Mouse (Mus musculus) MEL (cell line): ENCODE results near the gene Gm21885. TPM values are rescaled to one million over a fixed set of nuclear protein-coding genes. Genes with fewer than 3 reads are reported as not detected.

ENCODE experiments used
- DNase-seq: peaks from one replicate; pipeline ENCODE4 v3.0.0; 2011; ENCODE audit warnings: low read depth, low spot score
- H3K27ac ChIP-seq: 2 replicates; pipeline ENCODE4 v1.5.1; 2012; ENCODE audit warnings: low read depth, mild to moderate bottlenecking, control low read depth, low read length, moderate library complexity; ENCODE audit not compliant: control insufficient read depth
- H3K27me3 ChIP-seq, 2 experiments: fragments of 150-350 bp in 1 of 2; sonication (generic) in 1 of 2; 2 replicates each; pipeline ENCODE4 v1.6.1; 2012; ENCODE audit warnings: low read length in 2 of 2, mild to moderate bottlenecking in 2 of 2, improper control_type of control experiment in 1 of 2, moderate library complexity in 1 of 2; ENCODE audit not compliant: insufficient read depth in 2 of 2, control insufficient read depth in 1 of 2
- H3K36me3 ChIP-seq, 2 experiments: 2 replicates each; pipeline ENCODE4 v1.6.1; 2012 to 2014; ENCODE audit warnings: low read length in 2 of 2, improper control_type of control experiment in 1 of 2, inconsistent platforms in 1 of 2, mild to moderate bottlenecking in 1 of 2; ENCODE audit not compliant: insufficient read depth in 2 of 2, control insufficient read depth in 1 of 2
- H3K4me1 ChIP-seq, 2 experiments: fragments of 150-350 bp in 1 of 2; sonication (generic) in 1 of 2; 2 replicates each; pipeline ENCODE4 v1.6.1; 2012; ENCODE audit warnings: low read length in 2 of 2, improper control_type of control experiment in 1 of 2, mild to moderate bottlenecking in 1 of 2; ENCODE audit not compliant: insufficient read depth in 2 of 2, control insufficient read depth in 1 of 2
- H3K4me3 ChIP-seq, 2 experiments: fragments of 150-350 bp in 1 of 2; sonication (generic) in 1 of 2; 2 replicates each; pipeline ENCODE4 v1.5.1; 2012; ENCODE audit warnings: low read depth in 2 of 2, low read length in 2 of 2, mild to moderate bottlenecking in 2 of 2, moderate library complexity in 2 of 2, control low read depth in 1 of 2, improper control_type of control experiment in 1 of 2; ENCODE audit not compliant: control insufficient read depth in 1 of 2, insufficient read depth in 1 of 2
- H3K79me2 ChIP-seq: 2 replicates; pipeline ENCODE4 v1.6.1; 2012; ENCODE audit warnings: mild to moderate bottlenecking, low read length, moderate library complexity; ENCODE audit not compliant: control insufficient read depth, poor library complexity, insufficient read depth
- H3K9ac ChIP-seq: 2 replicates; pipeline ENCODE4 v1.6.1; 2012; ENCODE audit warnings: low read depth, mild to moderate bottlenecking, control low read depth, low read length, moderate library complexity; ENCODE audit not compliant: control insufficient read depth, poor library complexity, severe bottlenecking
- H3K9me3 ChIP-seq: fragments of 150-350 bp; sonication (generic); replicated peaks from 2 replicates; pipeline ENCODE4 v1.6.1; 2012; ENCODE audit warnings: mild to moderate bottlenecking, low read length, improper control_type of control experiment, moderate library complexity; ENCODE audit not compliant: insufficient read depth
- CHD1 ChIP-seq: IDR thresholded peaks from 2 replicates; pipeline ENCODE4 v1.6.1; 2012; ENCODE audit warnings: low read depth, mild to moderate bottlenecking, inconsistent platforms, low read length, improper control_type of control experiment
- CTCF ChIP-seq, 3 experiments: IDR thresholded peaks in 2 of 3; conservative IDR thresholded peaks in 1 of 3; 2 replicates each; pipeline ENCODE4 v1.5.1; 2011 to 2012; ENCODE audit warnings: low read length in 3 of 3, low read depth in 2 of 3, mild to moderate bottlenecking in 2 of 3, improper control_type of control experiment in 1 of 3, inconsistent platforms in 1 of 3, mixed read lengths in 1 of 3, moderate library complexity in 1 of 3; ENCODE audit not compliant: control insufficient read depth in 1 of 3, insufficient read depth in 1 of 3, poor library complexity in 1 of 3, severe bottlenecking in 1 of 3
- ELF1 ChIP-seq: IDR thresholded peaks from 2 replicates; pipeline ENCODE4 v1.6.1; 2014; ENCODE audit warnings: low read depth, mild to moderate bottlenecking, inconsistent platforms, low read length, improper control_type of control experiment, moderate library complexity
- EP300 ChIP-seq, 2 experiments: IDR thresholded peaks; 2 replicates each; pipeline ENCODE4 v1.6.1; 2011; ENCODE audit warnings: improper control_type of control experiment in 2 of 2, low read length in 2 of 2, low read depth in 1 of 2, mild to moderate bottlenecking in 1 of 2
- ETS1 ChIP-seq: IDR thresholded peaks from 2 replicates; pipeline ENCODE4 v1.6.1; 2012; ENCODE audit warnings: low read depth, mild to moderate bottlenecking, inconsistent platforms, low read length, improper control_type of control experiment, moderate library complexity
- GABPA ChIP-seq: IDR thresholded peaks from 2 replicates; pipeline ENCODE4 v1.6.1; 2012; ENCODE audit warnings: low read depth, mild to moderate bottlenecking, inconsistent platforms, low read length, improper control_type of control experiment, moderate library complexity
- HCFC1 ChIP-seq: IDR thresholded peaks from 2 replicates; pipeline ENCODE4 v1.6.1; 2012; ENCODE audit warnings: low read depth, mild to moderate bottlenecking, inconsistent platforms, low read length, improper control_type of control experiment, moderate library complexity
- KAT2A ChIP-seq: conservative IDR thresholded peaks from 2 replicates; pipeline ENCODE4 v1.6.1; 2012; ENCODE audit warnings: low read depth, low read length, improper control_type of control experiment, inconsistent platforms
- MAX ChIP-seq: IDR thresholded peaks from 2 replicates; pipeline ENCODE4 v1.6.1; 2011; ENCODE audit warnings: low read length, improper control_type of control experiment
- MAZ ChIP-seq: IDR thresholded peaks from 2 replicates; pipeline ENCODE4 v1.6.1; 2012; ENCODE audit warnings: low read depth, mild to moderate bottlenecking, inconsistent platforms, low read length, improper control_type of control experiment
- MXI1 ChIP-seq: IDR thresholded peaks from 2 replicates; pipeline ENCODE4 v1.6.1; 2011; ENCODE audit warnings: mild to moderate bottlenecking, low read depth, low read length, improper control_type of control experiment
- MYB ChIP-seq: IDR thresholded peaks from 2 replicates; pipeline ENCODE4 v1.6.1; 2011; ENCODE audit warnings: mild to moderate bottlenecking, low read depth, low read length, improper control_type of control experiment
- NELFE ChIP-seq: IDR thresholded peaks from 2 replicates; pipeline ENCODE4 v1.6.1; 2011; ENCODE audit warnings: low read depth, low read length, improper control_type of control experiment
- NRF1 ChIP-seq: IDR thresholded peaks from 2 replicates; pipeline ENCODE4 v1.6.1; 2014; ENCODE audit warnings: low read depth, mild to moderate bottlenecking, inconsistent platforms, low read length, improper control_type of control experiment, moderate library complexity; ENCODE audit not compliant: poor library complexity, insufficient read depth, severe bottlenecking
- POLR2A ChIP-seq, 2 experiments: IDR thresholded peaks; 2 replicates each; pipeline ENCODE4 v1.6.1; 2011 to 2012; ENCODE audit warnings: low read length in 2 of 2, mild to moderate bottlenecking in 2 of 2, control low read depth in 1 of 2, improper control_type of control experiment in 1 of 2, low read depth in 1 of 2, moderate library complexity in 1 of 2; ENCODE audit not compliant: control insufficient read depth in 1 of 2, insufficient read depth in 1 of 2, poor library complexity in 1 of 2
- POLR2AphosphoS5 ChIP-seq: IDR thresholded peaks from 2 replicates; pipeline ENCODE4 v1.6.1; 2012; ENCODE audit warnings: low read depth, borderline replicate concordance, mild to moderate bottlenecking, inconsistent platforms, low read length, moderate library complexity, mixed read lengths
- SMC3 ChIP-seq: IDR thresholded peaks from 2 replicates; pipeline ENCODE4 v1.6.1; 2011; ENCODE audit warnings: low read depth, low read length, improper control_type of control experiment
- TAL1 ChIP-seq: IDR thresholded peaks from 2 replicates; pipeline ENCODE4 v1.6.1; 2012; ENCODE audit warnings: mild to moderate bottlenecking, inconsistent platforms, low read length, moderate library complexity, mixed read lengths
- TCF12 ChIP-seq: IDR thresholded peaks from 2 replicates; pipeline ENCODE4 v1.6.1; 2014; ENCODE audit warnings: low read depth, mild to moderate bottlenecking, inconsistent platforms, low read length, improper control_type of control experiment, moderate library complexity
- USF1 ChIP-seq: IDR thresholded peaks from 2 replicates; pipeline ENCODE4 v1.6.1; 2014; ENCODE audit warnings: low read depth, mild to moderate bottlenecking, inconsistent platforms, low read length, improper control_type of control experiment, moderate library complexity
- USF2 ChIP-seq, 2 experiments: IDR thresholded peaks; 2 replicates each; pipeline ENCODE4 v1.6.1; 2011 to 2012; ENCODE audit warnings: improper control_type of control experiment in 2 of 2, low read length in 2 of 2, borderline replicate concordance in 1 of 2, inconsistent platforms in 1 of 2, low read depth in 1 of 2, mild to moderate bottlenecking in 1 of 2; ENCODE audit not compliant: insufficient read depth in 1 of 2
- polyA plus RNA-seq, 2 experiments: library from polyadenylated mRNA; stranded (reverse) in 1 of 2; unstranded in 1 of 2; fragments of >175 nt in 1 of 2; fragments of >200 nt in 1 of 2; gene quantifications; 2 replicates each; pipeline versions ENCODE4 v1.2.1 to v1.2.4; 2012; ENCODE audit warnings: low replicate concordance in 2 of 2, low read depth in 1 of 2; ENCODE audit not compliant: insufficient read length in 2 of 2, insufficient read depth in 1 of 2, missing spikeins in 1 of 2
- total RNA-seq: library from RNA; depleted of rRNA; stranded (reverse); fragments of 300-350 nt; gene quantifications from 2 replicates; pipeline ENCODE4 v1.2.3, GENCODE M21; 2012

Gm21885 gene
- total and polyA plus RNA-seq, 3 experiments: 0.74 TPM; not detected in 2

DNA sequence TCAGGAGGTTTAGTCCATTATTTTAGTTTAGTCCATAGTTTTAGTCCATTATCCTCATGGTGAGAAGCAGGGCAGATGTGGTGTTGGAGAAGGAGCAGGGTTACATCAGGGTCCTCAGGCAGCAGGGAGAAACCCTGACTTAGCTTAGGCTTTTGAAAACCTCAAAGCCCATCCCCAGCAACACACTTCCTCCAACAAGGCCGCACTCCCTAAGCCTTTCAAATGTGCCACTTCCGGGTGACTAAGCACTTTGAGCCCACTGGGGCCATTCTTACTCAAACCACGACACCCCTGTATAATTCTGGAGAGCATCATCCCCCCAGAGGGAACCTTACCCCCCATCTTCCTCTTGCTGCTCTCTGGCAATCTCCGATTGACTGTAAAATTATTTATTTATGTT, 21.9 kb upstream of the Gm21885 start:
- Histone ChIP-seq H3K9me3 (no peaks in the 10 kb centered on the region), H3K27ac (no peak overlapping the region), H3K9ac (no peak overlapping the region), H3K27me3 (no peaks in the 10 kb centered on the region), H3K4me3 (no peak overlapping the region), H3K79me2 (no peaks in the 10 kb centered on the region), H3K4me1 (peaks cover 0 to 15% of the 10 kb centered on the region in 2 experiments; a peak in 2 of 4 replicates), H3K36me3 (peaks cover 0 to 4% of the 10 kb centered on the region in 2 experiments; a peak in 2 of 4 replicates)
- peak; percentile 73 for DNase-seq
- no peak for TF ChIP-seq POLR2A (IDR thresholded peaks at IDR 0.05; ENCODE audit: control insufficient read depth in 1 of 2, insufficient read depth in 1 of 2, low read depth in 1 of 2, low read length in 2 of 2, poor library complexity in 1 of 2)
- peak; percentile 72; the same call in 1 of the 2 replicates for TF ChIP-seq ELF1

DNA sequence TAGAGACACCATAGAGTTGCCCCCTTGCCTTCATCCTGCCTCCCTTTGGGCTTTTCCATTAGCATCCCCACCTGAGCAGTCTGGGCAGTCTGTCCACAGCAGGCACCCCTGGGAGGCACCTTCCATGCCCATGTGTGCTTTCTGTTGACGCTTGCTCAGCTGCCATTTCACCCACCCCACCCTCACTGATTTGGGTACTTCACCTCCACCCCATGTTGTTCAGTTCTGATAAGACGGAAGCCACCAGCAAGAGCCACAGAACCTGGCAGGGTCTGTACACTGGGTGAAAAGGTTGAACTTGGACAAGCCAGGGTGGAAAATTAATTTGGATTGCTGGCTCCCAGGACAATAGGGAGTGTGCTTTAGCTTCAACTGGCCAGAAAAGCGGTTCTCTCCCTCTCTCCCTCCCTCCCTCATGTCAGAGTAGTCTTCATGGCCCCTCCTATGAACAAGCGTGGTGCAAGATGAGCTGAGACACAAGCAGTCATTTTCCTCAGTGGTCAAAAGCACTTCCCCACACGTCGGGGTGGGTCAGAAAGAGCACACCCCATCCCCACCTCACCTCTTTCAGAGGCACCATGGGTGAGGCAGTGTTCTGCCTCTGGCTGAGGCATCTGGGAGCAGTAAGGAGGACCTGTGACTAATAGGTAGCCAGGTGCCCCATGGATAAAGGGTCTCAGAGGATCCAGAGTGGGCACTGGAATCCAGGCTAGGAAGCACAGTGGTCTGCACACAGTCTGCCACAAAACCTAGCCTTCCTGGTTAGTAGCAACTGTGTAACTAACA, 19.9 kb upstream of the Gm21885 start:
- Histone ChIP-seq H3K4me3 (no peak overlapping the region), H3K79me2 (no peaks in the 10 kb centered on the region), H3K27ac (no peak overlapping the region), H3K36me3 (peaks cover 0 to 9% of the 10 kb centered on the region in 2 experiments; a peak in 2 of 4 replicates), H3K9me3 (no peaks in the 10 kb centered on the region), H3K9ac (no peak overlapping the region), H3K27me3 (no peaks in the 10 kb centered on the region), H3K4me1 (peaks cover 5 to 25% of the 10 kb centered on the region in 2 experiments)
- TF ChIP-seq MAX (no peak; the same call in 1 of the 2 replicates), MAZ (peak; percentile 54; the same call in 1 of the 2 replicates), ETS1 (0 out of 2 replicates have a peak, but pooled peaks have one; percentile 21), EP300 (IDR thresholded peaks at IDR 0.05; ENCODE audit: low read depth in 1 of 2, low read length in 2 of 2) (peak; percentile 25 to 30; a peak in 1 of 4 replicates)
- DNase-seq: no peak

GRCm38 (mm10) chr11:94265134-94265785, 16.4 kb upstream of the Gm21885 start:
- peak; percentile 76 for DNase-seq
- Histone ChIP-seq H3K9me3 (no peaks in the 10 kb centered on the region), H3K4me3 (peak overlapping the region; percentile 53 to 67), H3K27me3 (no peaks in the 10 kb centered on the region), H3K27ac (peak overlapping the region; percentile 32; the same call in 1 of the 2 replicates), H3K4me1 (peaks cover 8 to 23% of the 10 kb centered on the region in 2 experiments), H3K9ac (peak overlapping the region; percentile 55), H3K36me3 (peaks cover 0 to 8% of the 10 kb centered on the region in 2 experiments; a peak in 2 of 4 replicates), H3K79me2 (no peaks in the 10 kb centered on the region)
- TF ChIP-seq CHD1 (no peak), GABPA (0 out of 2 replicates have a peak, but pooled peaks have one; percentile 25), NELFE (no peak), MAZ (peak; percentile 49; the same call in 1 of the 2 replicates), MYB (peak; percentile 14; the same call in 1 of the 2 replicates), TAL1 (no peak), ELF1 (peak; percentile 8; the same call in 1 of the 2 replicates), SMC3 (peak; percentile 15; the same call in 1 of the 2 replicates), KAT2A (no peak), CTCF (IDR thresholded peaks at IDR 0.05 in 2 of 3, conservative IDR thresholded peaks at IDR 0.05 in 1 of 3; ENCODE audit: control insufficient read depth in 1 of 3, insufficient read depth in 1 of 3, low read depth in 2 of 3, low read length in 3 of 3, poor library complexity in 1 of 3, severe bottlenecking in 1 of 3) (peak in 2 of 3 experiments; percentile 50 to 56; a peak in 4 of 6 replicates), MXI1 (no peak), HCFC1 (0 out of 2 replicates have a peak, but pooled peaks have one; percentile 10), USF2 (IDR thresholded peaks at IDR 0.05; ENCODE audit: borderline replicate concordance in 1 of 2, insufficient read depth in 1 of 2, low read depth in 1 of 2, low read length in 2 of 2) (no peak), TCF12 (no peak), NRF1 (peak; percentile 35; the same call in 1 of the 2 replicates), EP300 (IDR thresholded peaks at IDR 0.05; ENCODE audit: low read depth in 1 of 2, low read length in 2 of 2) (peak in 1 of 2 experiments; percentile 23; a peak in 1 of 4 replicates), USF1 (no peak), POLR2AphosphoS5 (no peak)
